Mouse (Mus musculus) heart, embryonic 13.5 days (tissue): ENCODE measurements around the gene Cacna1a. TPM values are rescaled to one million over a fixed set of nuclear protein-coding genes. Genes with fewer than 3 reads are reported as not detected.

Experiments
- ATAC-seq: fragments of 200-750 bp; cut with Nextera tagmentation; 2 replicates; pipeline ENCODE4 v1.8.0; 2017; ENCODE audit warnings: moderate TSS enrichment; ENCODE audit not compliant: insufficient number of reproducible peaks, low FRiP score, low TSS enrichment; ENCODE audit errors: extremely low read depth
- H3K27ac ChIP-seq: fragments of 300-500 bp; sonication (generic); replicated peaks from 2 replicates; pipeline ENCODE4 v1.5.1; 2015; ENCODE audit warnings: moderate library complexity, mild to moderate bottlenecking, inconsistent platforms
- H3K27me3 ChIP-seq: fragments of 300-500 bp; sonication (generic); replicated peaks from 2 replicates; pipeline ENCODE4 v1.6.1; 2015; ENCODE audit warnings: mild to moderate bottlenecking, inconsistent platforms
- H3K36me3 ChIP-seq: fragments of 300-500 bp; sonication (generic); 2 replicates; pipeline ENCODE4 v1.6.1; 2015; ENCODE audit warnings: mild to moderate bottlenecking, inconsistent platforms
- H3K4me1 ChIP-seq: fragments of 300-500 bp; sonication (generic); 2 replicates; pipeline ENCODE4 v1.6.1; 2015; ENCODE audit warnings: inconsistent platforms
- H3K4me2 ChIP-seq: fragments of 300-500 bp; sonication (generic); 2 replicates; pipeline ENCODE4 v1.6.1; 2015; ENCODE audit warnings: inconsistent platforms, mild to moderate bottlenecking, moderate library complexity
- H3K4me3 ChIP-seq: fragments of 300-500 bp; sonication (generic); 2 replicates; pipeline ENCODE4 v1.5.1; 2015; ENCODE audit warnings: moderate library complexity, mild to moderate bottlenecking, inconsistent platforms
- H3K9ac ChIP-seq: fragments of 300-500 bp; sonication (generic); 2 replicates; pipeline ENCODE4 v1.6.1; 2015; ENCODE audit warnings: inconsistent platforms, mild to moderate bottlenecking, moderate library complexity
- H3K9me3 ChIP-seq: fragments of 300-500 bp; sonication (generic); 2 replicates; pipeline ENCODE4 v1.6.1; 2016; ENCODE audit warnings: inconsistent platforms
- WGBS: fragments of 180-500 bp; shearing (Covaris S2); methylation state at CpG from one replicate; pipeline ENCODE4 v1.1.7; 2015; ENCODE audit warnings: mixed read lengths; 5-methylcytosine and 5-hydroxymethylcytosine counted together
- polyA plus RNA-seq: library from polyadenylated mRNA; unstranded; fragments of >200 nt; fragmentation: Nextera tagmentation; extraction: Ambion mirVana; gene quantifications from 2 replicates; pipeline ENCODE4 v1.2.1, GENCODE M21; 2015

Cacna1a gene
- polyA plus RNA-seq, 1 experiment from 2014 or later, result 6.4 TPM

- no peak overlapping the region for H3K9ac ChIP-seq
- 68% methylated on average over 13 of the region's 13 CpGs for WGBS
- H3K36me3 ChIP-seq, result no peaks in the 10 kb centered on the region
- H3K4me1 ChIP-seq, result peaks cover 11% of the 10 kb centered on the region
- no peak for ATAC-seq
- H3K27me3 ChIP-seq, result no peaks in the 10 kb centered on the region
- no peak overlapping the region for H3K4me2 ChIP-seq
- no peak overlapping the region for H3K4me3 ChIP-seq
- H3K27ac ChIP-seq, result no peak overlapping the region
- H3K9me3 ChIP-seq, result no peaks in the 10 kb centered on the region
These were observed 123.4 kb downstream of the Cacna1a start for GRCm38 (mm10) chr8:84511621-84512020.

- no peak overlapping the region for H3K27ac ChIP-seq
- no peaks in the 10 kb centered on the region for H3K4me1 ChIP-seq
- no peak overlapping the region for H3K4me2 ChIP-seq
- 11% methylated on average over 2 of the region's 2 CpGs for WGBS
- no peaks in the 10 kb centered on the region for H3K9me3 ChIP-seq
- H3K27me3 ChIP-seq, result no peaks in the 10 kb centered on the region
- H3K36me3 ChIP-seq, result no peaks in the 10 kb centered on the region
- ATAC-seq, result no peak
- no peak overlapping the region for H3K9ac ChIP-seq
- no peak overlapping the region for H3K4me3 ChIP-seq
These were observed 125.5 kb downstream of the Cacna1a start for GRCm38 (mm10) chr8:84513765-84514164.

GRCm38 (mm10) chr8:84518180-84518579 is 129.9 kb downstream of the Cacna1a start:
- Histone ChIP-seq H3K27me3 (no peaks in the 10 kb centered on the region), H3K27ac (no peak overlapping the region), H3K9ac (no peak overlapping the region), H3K36me3 (no peaks in the 10 kb centered on the region), H3K4me3 (no peak overlapping the region), H3K4me1 (peaks cover 10% of the 10 kb centered on the region), H3K9me3 (no peaks in the 10 kb centered on the region), H3K4me2 (no peak overlapping the region)
- ATAC-seq, result no peak
- 72% methylated on average over 2 of the region's 2 CpGs for WGBS

GRCm38 (mm10) chr8:84518720-84519119 is 130.5 kb downstream of the Cacna1a start:
- Histone ChIP-seq H3K9me3 (no peaks in the 10 kb centered on the region), H3K4me1 (peaks cover 10% of the 10 kb centered on the region), H3K36me3 (no peaks in the 10 kb centered on the region), H3K4me2 (no peak overlapping the region), H3K4me3 (no peak overlapping the region), H3K27me3 (no peaks in the 10 kb centered on the region), H3K9ac (no peak overlapping the region), H3K27ac (no peak overlapping the region)
- ATAC-seq, result no peak
- WGBS, result 76% methylated on average over 6 of the region's 6 CpGs

- no peaks in the 10 kb centered on the region for H3K27me3 ChIP-seq
- peak overlapping the region; percentile 13 for H3K27ac ChIP-seq
- no peak overlapping the region for H3K4me3 ChIP-seq
- no peaks in the 10 kb centered on the region for H3K36me3 ChIP-seq
- no peak for ATAC-seq
- WGBS, result 38% methylated on average over 17 of the region's 17 CpGs
- peak overlapping the region; percentile 31 for H3K4me2 ChIP-seq
- H3K9me3 ChIP-seq, result no peaks in the 10 kb centered on the region
- H3K9ac ChIP-seq, result peak overlapping the region; percentile 67
- peaks cover 10% of the 10 kb centered on the region for H3K4me1 ChIP-seq
These were observed 131.8 kb downstream of the Cacna1a start for GRCm38 (mm10) chr8:84519767-84520626.

- no peak for ATAC-seq
- H3K27me3 ChIP-seq, result no peaks in the 10 kb centered on the region
- H3K36me3 ChIP-seq, result no peaks in the 10 kb centered on the region
- WGBS, result 56% methylated on average over 2 of the region's 2 CpGs
- no peak overlapping the region for H3K4me3 ChIP-seq
- peaks cover 7% of the 10 kb centered on the region for H3K9me3 ChIP-seq
- no peak overlapping the region for H3K9ac ChIP-seq
- no peak overlapping the region for H3K4me2 ChIP-seq
- no peak overlapping the region for H3K27ac ChIP-seq
- peaks cover 10% of the 10 kb centered on the region for H3K4me1 ChIP-seq
These were observed 132.8 kb downstream of the Cacna1a start for GRCm38 (mm10) chr8:84520999-84521398.

- ATAC-seq, result no peak
- 82% methylated on average over 7 of the region's 7 CpGs for WGBS
- H3K36me3 ChIP-seq, result no peaks in the 10 kb centered on the region
These were observed 139.8 kb downstream of the Cacna1a start for GRCm38 (mm10) chr8:84528036-84528435.

GRCm38 (mm10) chr8:84529548-84529947 is 141.3 kb downstream of the Cacna1a start:
- peak overlapping the region; percentile 35; the same call in 1 of the 2 replicates for H3K4me2 ChIP-seq
- 37% methylated on average over 4 of the region's 4 CpGs for WGBS
- H3K36me3 ChIP-seq, result no peaks in the 10 kb centered on the region
- no peak overlapping the region for H3K4me3 ChIP-seq
- H3K27me3 ChIP-seq, result no peaks in the 10 kb centered on the region
- H3K27ac ChIP-seq, result no peak overlapping the region
- peaks cover 11% of the 10 kb centered on the region for H3K4me1 ChIP-seq
- H3K9ac ChIP-seq, result no peak overlapping the region
- ATAC-seq, result no peak
- H3K9me3 ChIP-seq, result peaks cover 14% of the 10 kb centered on the region

More at GRCm38 (mm10) chr8:84528036-84528435, 139.8 kb downstream of the Cacna1a start:
- Histone ChIP-seq H3K4me1 (peaks cover 11% of the 10 kb centered on the region), H3K27me3 (no peaks in the 10 kb centered on the region), H3K9ac (no peak overlapping the region), H3K27ac (no peak overlapping the region), H3K9me3 (peaks cover 14% of the 10 kb centered on the region), H3K4me2 (no peak overlapping the region), H3K4me3 (no peak overlapping the region)

GRCm38 (mm10) chr8:84532725-84533124 is 144.5 kb downstream of the Cacna1a start:
- no peak overlapping the region for H3K27ac ChIP-seq
- H3K4me3 ChIP-seq, result no peak overlapping the region
- H3K27me3 ChIP-seq, result no peaks in the 10 kb centered on the region
- H3K9me3 ChIP-seq, result 0 out of 2 replicates have a peak, but pooled peaks cover 4% of the 10 kb centered on the region
- no peaks in the 10 kb centered on the region for H3K36me3 ChIP-seq
- peaks cover 11% of the 10 kb centered on the region for H3K4me1 ChIP-seq
- H3K9ac ChIP-seq, result no peak overlapping the region
- H3K4me2 ChIP-seq, result no peak overlapping the region
- 71% methylated on average over 1 of the region's 1 CpGs for WGBS
- ATAC-seq, result no peak

- no peaks in the 10 kb centered on the region for H3K36me3 ChIP-seq
- 0 out of 2 replicates have a peak, but pooled peaks cover 4% of the 10 kb centered on the region for H3K9me3 ChIP-seq
- 67% methylated on average over 4 of the region's 4 CpGs for WGBS
These were observed 145.1 kb downstream of the Cacna1a start for GRCm38 (mm10) chr8:84533341-84533740.

GRCm38 (mm10) chr8:84536917-84537316 is 148.7 kb downstream of the Cacna1a start:
- WGBS, result 74% methylated on average over 5 of the region's 5 CpGs

More at GRCm38 (mm10) chr8:84533341-84533740, 145.1 kb downstream of the Cacna1a start:
- Histone ChIP-seq H3K27ac (no peak overlapping the region), H3K4me1 (peaks cover 11% of the 10 kb centered on the region), H3K9ac (no peak overlapping the region), H3K4me2 (no peak overlapping the region), H3K27me3 (no peaks in the 10 kb centered on the region), H3K4me3 (no peak overlapping the region)
- no peak for ATAC-seq

More at GRCm38 (mm10) chr8:84536917-84537316, 148.7 kb downstream of the Cacna1a start:
- no peak for ATAC-seq
- Histone ChIP-seq H3K27me3 (0 out of 2 replicates have a peak, but pooled peaks cover 2% of the 10 kb centered on the region), H3K9me3 (0 out of 2 replicates have a peak, but pooled peaks cover 4% of the 10 kb centered on the region), H3K4me3 (no peak overlapping the region), H3K36me3 (no peaks in the 10 kb centered on the region), H3K4me1 (peaks cover 3% of the 10 kb centered on the region), H3K9ac (no peak overlapping the region), H3K27ac (no peak overlapping the region), H3K4me2 (no peak overlapping the region)
